Mouse (Mus musculus): Measurements from ENCODE around the gene Upk2. TPM values are rescaled to one million over a fixed set of nuclear protein-coding genes. Genes with fewer than 3 reads are reported as not detected.

The Upk2 gene
- total and polyA plus RNA-seq, 3 experiments: not detected

GRCm38 (mm10) chr9:44457035-44457742 is 2.4 kb upstream of the Upk2 start:
- no peak overlapping the region for H3K4me3 ChIP-seq (replicated peaks in 1 of 3; ENCODE audit: low read depth in 2 of 3, low read length in 2 of 3, poor library complexity in 1 of 3)
- no peaks in the 10 kb centered on the region for H3K36me3 ChIP-seq (replicated peaks in 1 of 2; ENCODE audit: control insufficient read depth in 1 of 2, insufficient read depth in 1 of 2, low read length in 1 of 2)
- H3K4me2 ChIP-seq (ENCODE audit: insufficient read depth, low read depth, poor library complexity, severe bottlenecking): no peak overlapping the region
- TF ChIP-seq SMC3 (IDR thresholded peaks at IDR 0.05; ENCODE audit: low read depth, low read length) (no peak), UBTF (IDR thresholded peaks at IDR 0.05; ENCODE audit: low read depth, low read length) (no peak), NELFE (IDR thresholded peaks at IDR 0.05; ENCODE audit: low read depth, low read length) (no peak), HCFC1 (IDR thresholded peaks at IDR 0.05; ENCODE audit: low read depth, low read length) (no peak), CTCF (conservative IDR thresholded peaks at IDR 0.05 in 1 of 2, IDR thresholded peaks at IDR 0.05 in 1 of 2; ENCODE audit: low read depth in 2 of 2, low read length in 2 of 2) (no peak), GABPA (IDR thresholded peaks at IDR 0.05; ENCODE audit: insufficient replicate concordance, low read depth, low read length) (no peak)
- no peak overlapping the region for H3K9ac ChIP-seq (ENCODE audit: insufficient read depth, low read depth)
- H3K27me3 ChIP-seq (replicated peaks): peaks cover 6% of the 10 kb centered on the region
- no peaks in the 10 kb centered on the region for H3K79me2 ChIP-seq (replicated peaks; ENCODE audit: control insufficient read depth, extremely low read depth, insufficient read depth, poor library complexity, severe bottlenecking)
- dilution Hi-C loops (cut with MboI; ENCODE audit: extremely low pct_ligation_motif_present, extremely low pct_unique_long_range_greater_than_20kb, low sequenced_read_pairs) (no loop called here), in situ Hi-C loops (cut with MboI; ENCODE audit: low pct_ligation_motif_present, low pct_unique_long_range_greater_than_20kb, low sequenced_read_pairs) (no loop called here)
- H3K27ac ChIP-seq (ENCODE audit: insufficient read depth, low read depth): no peak overlapping the region
- no peak for DNase-seq (ENCODE audit: extremely low read depth)
- H3K4me1 ChIP-seq (ENCODE audit: control insufficient read depth in 1 of 2, insufficient read depth in 2 of 2): peaks cover 4 to 22% of the 10 kb centered on the region in 2 experiments
- H3K9me3 ChIP-seq (replicated peaks; ENCODE audit: low read length): peaks cover 2% of the 10 kb centered on the region

- in situ Hi-C loops (cut with MboI; ENCODE audit: low pct_ligation_motif_present, low pct_unique_long_range_greater_than_20kb, low sequenced_read_pairs): no loop called here
- no peak overlapping the region for H3K9ac ChIP-seq (ENCODE audit: insufficient read depth, low read depth)
Observed at GRCm38 (mm10) chr9:44454132-44454890, 465 bp downstream of the Upk2 start.

GRCm38 (mm10) chr9:44450387-44450786 is 4.4 kb downstream of the Upk2 start:
- DNase-seq (ENCODE audit: extremely low read depth): no peak
- Histone ChIP-seq H3K4me1 (ENCODE audit: control insufficient read depth in 1 of 2, insufficient read depth in 2 of 2) (peaks cover 4 to 40% of the 10 kb centered on the region in 2 experiments), H3K9me3 (replicated peaks; ENCODE audit: low read length) (no peaks in the 10 kb centered on the region), H3K27me3 (replicated peaks) (no peaks in the 10 kb centered on the region), H3K36me3 (replicated peaks in 1 of 2; ENCODE audit: control insufficient read depth in 1 of 2, insufficient read depth in 1 of 2, low read length in 1 of 2) (no peaks in the 10 kb centered on the region), H3K4me3 (replicated peaks in 1 of 3; ENCODE audit: low read depth in 2 of 3, low read length in 2 of 3, poor library complexity in 1 of 3) (no peak overlapping the region), H3K9ac (ENCODE audit: insufficient read depth, low read depth) (no peak overlapping the region), H3K4me2 (ENCODE audit: insufficient read depth, low read depth, poor library complexity, severe bottlenecking) (no peak overlapping the region), H3K27ac (ENCODE audit: insufficient read depth, low read depth) (no peak overlapping the region), H3K79me2 (replicated peaks; ENCODE audit: control insufficient read depth, extremely low read depth, insufficient read depth, poor library complexity, severe bottlenecking) (no peaks in the 10 kb centered on the region)
- in situ Hi-C loops (cut with MboI; ENCODE audit: low pct_ligation_motif_present, low pct_unique_long_range_greater_than_20kb, low sequenced_read_pairs) (no loop called here), dilution Hi-C loops (cut with MboI; ENCODE audit: extremely low pct_ligation_motif_present, extremely low pct_unique_long_range_greater_than_20kb, low sequenced_read_pairs) (no loop called here)
- TF ChIP-seq MAZ (IDR thresholded peaks at IDR 0.05; ENCODE audit: low read depth, low read length) (no peak), CTCF (conservative IDR thresholded peaks at IDR 0.05 in 1 of 2, IDR thresholded peaks at IDR 0.05 in 1 of 2; ENCODE audit: low read depth in 2 of 2, low read length in 2 of 2) (peak; percentile 46 to 61), RAD21 (IDR thresholded peaks at IDR 0.05; ENCODE audit: low read depth, low read length) (peak; percentile 14), SMC3 (IDR thresholded peaks at IDR 0.05; ENCODE audit: low read depth, low read length) (peak; percentile 27), JUN (IDR thresholded peaks at IDR 0.05; ENCODE audit: insufficient read depth, low read depth, low read length) (no peak), SIN3A (IDR thresholded peaks at IDR 0.05; ENCODE audit: low read length) (no peak)

More at GRCm38 (mm10) chr9:44454132-44454890, 465 bp downstream of the Upk2 start:
- Histone ChIP-seq H3K27ac (ENCODE audit: insufficient read depth, low read depth) (no peak overlapping the region), H3K36me3 (replicated peaks in 1 of 2; ENCODE audit: control insufficient read depth in 1 of 2, insufficient read depth in 1 of 2, low read length in 1 of 2) (no peaks in the 10 kb centered on the region), H3K9me3 (replicated peaks; ENCODE audit: low read length) (peaks cover under 1% of the 10 kb centered on the region), H3K27me3 (replicated peaks) (peaks cover 4% of the 10 kb centered on the region), H3K4me3 (replicated peaks in 1 of 3; ENCODE audit: low read depth in 2 of 3, low read length in 2 of 3, poor library complexity in 1 of 3) (no peak overlapping the region), H3K4me2 (ENCODE audit: insufficient read depth, low read depth, poor library complexity, severe bottlenecking) (no peak overlapping the region), H3K79me2 (replicated peaks; ENCODE audit: control insufficient read depth, extremely low read depth, insufficient read depth, poor library complexity, severe bottlenecking) (no peaks in the 10 kb centered on the region), H3K4me1 (ENCODE audit: control insufficient read depth in 1 of 2, insufficient read depth in 2 of 2) (peaks cover 4 to 18% of the 10 kb centered on the region in 2 experiments)
- peak; percentile 78 for DNase-seq (ENCODE audit: extremely low read depth)
- TF ChIP-seq ZC3H11A (IDR thresholded peaks at IDR 0.05; ENCODE audit: low read depth, low read length) (peak; percentile 69), RAD21 (IDR thresholded peaks at IDR 0.05; ENCODE audit: low read depth, low read length) (peak; percentile 89), CTCF (conservative IDR thresholded peaks at IDR 0.05 in 1 of 2, IDR thresholded peaks at IDR 0.05 in 1 of 2; ENCODE audit: low read depth in 2 of 2, low read length in 2 of 2) (peak; percentile 58 to 89; a peak in 3 of 4 replicates), SIN3A (IDR thresholded peaks at IDR 0.05; ENCODE audit: low read length) (no peak), SMC3 (IDR thresholded peaks at IDR 0.05; ENCODE audit: low read depth, low read length) (peak; percentile 96), MAX (IDR thresholded peaks at IDR 0.05; ENCODE audit: low read length) (no peak)
- dilution Hi-C loops (cut with MboI; ENCODE audit: extremely low pct_ligation_motif_present, extremely low pct_unique_long_range_greater_than_20kb, low sequenced_read_pairs): no loop called here
